11 mouse cellular contexts compared by ENCODE assay signal in genomic region chr9:120855293-120856050, GRCm38 (mm10).
DNase-seq lines count a peak whose midpoint lies in the region; ATAC-seq lines count a peak whose summit lies in the region.
"Had no signal": no experiment of that assay in that cellular context is flagged by ENCODE, and none has a peak within 500 bp of the region (broad histone marks: within the 10 kb centered on the region; RNA-seq: fewer than 3 reads in every experiment).

No protein-coding gene starts in this region.

- H3K36me3 ChIP-seq in embryonic facial prominence, embryonic 14.5 days (ENCODE audit: control insufficient read depth, insufficient read depth, low read length): no peaks in the 10 kb centered on the region
- H3K36me3 ChIP-seq in embryonic facial prominence, embryonic 10.5 days (replicated peaks): no peaks in the 10 kb centered on the region
- H3K36me3 ChIP-seq in midbrain, embryonic 12.5 days: no peaks in the 10 kb centered on the region
- no peaks in the 10 kb centered on the region for H3K36me3 ChIP-seq in midbrain, embryonic 10.5 days

- peaks cover 9% of the 10 kb centered on the region for H3K4me1 ChIP-seq in embryonic facial prominence, embryonic 14.5 days (ENCODE audit: control insufficient read depth, insufficient read depth, low read length)
- H3K4me1 ChIP-seq in embryonic facial prominence, embryonic 10.5 days: peaks cover 11% of the 10 kb centered on the region; the same call in 1 of the 2 replicates
- peaks cover 6% of the 10 kb centered on the region; the same call in 1 of the 2 replicates for H3K4me1 ChIP-seq in midbrain, embryonic 12.5 days
- peaks cover 6% of the 10 kb centered on the region for H3K4me1 ChIP-seq in midbrain, embryonic 10.5 days

- H3K4me2 ChIP-seq in embryonic facial prominence, embryonic 14.5 days (ENCODE audit: low read depth, low read length): no peak overlapping the region
- no peak overlapping the region for H3K4me2 ChIP-seq in midbrain, embryonic 12.5 days (replicated peaks)

- ATAC-seq in embryonic facial prominence, embryonic 14.5 days (ENCODE audit: low read depth): peak; percentile 35; the same call in 1 of the 2 replicates
- peak; percentile 56; the same call in 1 of the 2 replicates for ATAC-seq in midbrain, embryonic 12.5 days (ENCODE audit: low FRiP score, low read depth)
- ATAC-seq in hematopoietic stem cell, adult 5-6 weeks (replicated peaks in 1 of 2; ENCODE audit: insufficient read depth in 1 of 2, low FRiP score in 2 of 2, low TSS enrichment in 1 of 2, low read depth in 1 of 2, poor library complexity in 2 of 2, severe bottlenecking in 2 of 2): peak; percentile 80 to 90
- ATAC-seq in cerebellum, adult (ENCODE audit: insufficient number of reproducible peaks, low FRiP score, low TSS enrichment): no peak

- no peak overlapping the region for H3K9ac ChIP-seq in embryonic facial prominence, embryonic 14.5 days (ENCODE audit: low read depth, low read length)
- no peak overlapping the region for H3K9ac ChIP-seq in midbrain, embryonic 12.5 days (replicated peaks)

- no peak overlapping the region for H3K4me3 ChIP-seq in embryonic facial prominence, embryonic 14.5 days (ENCODE audit: low read depth, low read length)
- H3K4me3 ChIP-seq in embryonic facial prominence, embryonic 10.5 days: no peak overlapping the region
- H3K4me3 ChIP-seq in midbrain, embryonic 12.5 days: no peak overlapping the region
- H3K4me3 ChIP-seq in midbrain, embryonic 10.5 days: no peak overlapping the region
- H3K4me3 ChIP-seq: megakaryocyte, embryonic 14.5 days had no signal

- no peaks in the 10 kb centered on the region for H3K27me3 ChIP-seq in embryonic facial prominence, embryonic 14.5 days (replicated peaks; ENCODE audit: control insufficient read depth, insufficient read depth, low read length)
- no peaks in the 10 kb centered on the region for H3K27me3 ChIP-seq in embryonic facial prominence, embryonic 10.5 days (replicated peaks; ENCODE audit: low read depth, poor library complexity, severe bottlenecking)
- no peaks in the 10 kb centered on the region; the same call in 1 of the 2 replicates for H3K27me3 ChIP-seq in midbrain, embryonic 12.5 days
- no peaks in the 10 kb centered on the region for H3K27me3 ChIP-seq in midbrain, embryonic 10.5 days (ENCODE audit: low read depth, poor library complexity, severe bottlenecking)
- H3K27me3 ChIP-seq: CH12.LX had no signal

- peak; percentile 73 for DNase-seq in embryonic facial prominence, embryonic 14.5 days (ENCODE audit: low spot score)
- no peak for DNase-seq in embryonic facial prominence, embryonic 10.5 days (ENCODE audit: low spot score)
- no peak for DNase-seq in midbrain, embryonic 10.5 days (ENCODE audit: low spot score)
- DNase-seq in skeletal muscle tissue, adult 2 months (ENCODE audit: low read depth, low spot score): peak; percentile 18
- DNase-seq in cerebellum, adult 11 months: no peak
- DNase-seq: cerebellum, postnatal 25 days had no signal

- H3K9me3 ChIP-seq in embryonic facial prominence, embryonic 14.5 days (ENCODE audit: control insufficient read depth, low read length): no peaks in the 10 kb centered on the region
- no peaks in the 10 kb centered on the region for H3K9me3 ChIP-seq in embryonic facial prominence, embryonic 10.5 days
- H3K9me3 ChIP-seq in midbrain, embryonic 12.5 days: no peaks in the 10 kb centered on the region
- no peaks in the 10 kb centered on the region for H3K9me3 ChIP-seq in midbrain, embryonic 10.5 days (replicated peaks)

- no peak overlapping the region for H3K27ac ChIP-seq in embryonic facial prominence, embryonic 14.5 days (replicated peaks; ENCODE audit: low read depth, low read length)
- no peak overlapping the region for H3K27ac ChIP-seq in embryonic facial prominence, embryonic 10.5 days (replicated peaks)
- no peak overlapping the region for H3K27ac ChIP-seq in midbrain, embryonic 12.5 days (replicated peaks)
- no peak overlapping the region for H3K27ac ChIP-seq in midbrain, embryonic 10.5 days (replicated peaks)

- 48% methylated on average over 3 of the region's 3 CpGs for WGBS in embryonic facial prominence, embryonic 14.5 days
- 64% methylated on average over 3 of the region's 3 CpGs for WGBS in embryonic facial prominence, embryonic 10.5 days
- 53% methylated on average over 3 of the region's 3 CpGs for WGBS in midbrain, embryonic 12.5 days
- WGBS in midbrain, embryonic 10.5 days: 66% methylated on average over 3 of the region's 3 CpGs

Comparison
In these comparisons a context has a peak if more than half of its experiments do, and no peak if none do; other contexts are left out.
1. DNase-seq: peak in embryonic facial prominence, embryonic 14.5 days (single experiment) and skeletal muscle tissue, adult 2 months (single experiment); none in embryonic facial prominence, embryonic 10.5 days (single experiment), midbrain, embryonic 10.5 days (single experiment) and cerebellum, adult 11 months (single experiment).